Mouse (Mus musculus): ENCODE data around the gene Trp53rka. TPM values are rescaled to one million over a fixed set of nuclear protein-coding genes. Genes with fewer than 3 reads are reported as not detected.

Trp53rka gene
- total and polyA plus RNA-seq, 2 experiments from 2014 or later = 14.4 to 22.4 TPM

DNA sequence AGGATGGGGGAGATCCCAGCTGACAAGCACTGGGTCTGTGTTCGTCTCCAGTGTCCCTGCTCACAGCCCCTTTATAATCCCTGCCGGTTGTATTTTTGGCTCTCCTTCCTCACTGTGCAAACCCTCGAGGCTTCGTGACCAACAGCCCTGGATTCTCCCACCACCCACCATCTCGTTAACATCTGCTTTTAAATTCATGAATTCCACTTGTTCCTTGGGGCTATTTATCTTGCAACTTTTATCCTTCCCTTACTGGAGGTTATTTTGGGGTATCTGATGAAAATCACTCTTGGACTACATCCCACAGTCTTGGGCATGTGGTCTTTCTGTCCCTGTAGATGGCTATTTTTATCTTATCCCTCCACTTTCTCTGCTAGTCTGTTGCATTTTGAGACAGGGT lies 17.3 kb upstream of the Trp53rka start:
- Histone ChIP-seq H3K9me3 (replicated peaks; ENCODE audit: control insufficient read depth, low read length) (no peaks in the 10 kb centered on the region), H3K4me3 (ENCODE audit: low read depth, low read length) (no peak overlapping the region), H3K4me2 (ENCODE audit: low read depth, low read length) (no peak overlapping the region), H3K27ac (ENCODE audit: low read depth) (no peak overlapping the region), H3K4me1 (ENCODE audit: control insufficient read depth, insufficient read depth) (0 out of 2 replicates have a peak, but pooled peaks cover 10% of the 10 kb centered on the region), H3K27me3 (ENCODE audit: control insufficient read depth, insufficient read depth, low read length) (no peaks in the 10 kb centered on the region), H3K9ac (replicated peaks; ENCODE audit: low read depth, low read length) (no peak overlapping the region), H3K36me3 (replicated peaks; ENCODE audit: control insufficient read depth, insufficient read depth, low read length) (no peaks in the 10 kb centered on the region)
- DNase-seq (ENCODE audit: low spot score) = no peak
- TF ChIP-seq EP300 (IDR thresholded peaks at IDR 0.05; ENCODE audit: low read depth) (no peak), CTCF (IDR thresholded peaks at IDR 0.05; ENCODE audit: low read depth) (no peak)
- ATAC-seq (ENCODE audit: insufficient read depth, low read depth) = no peak
- 25% methylated on average over 5 of the region's 5 CpGs for WGBS

DNA sequence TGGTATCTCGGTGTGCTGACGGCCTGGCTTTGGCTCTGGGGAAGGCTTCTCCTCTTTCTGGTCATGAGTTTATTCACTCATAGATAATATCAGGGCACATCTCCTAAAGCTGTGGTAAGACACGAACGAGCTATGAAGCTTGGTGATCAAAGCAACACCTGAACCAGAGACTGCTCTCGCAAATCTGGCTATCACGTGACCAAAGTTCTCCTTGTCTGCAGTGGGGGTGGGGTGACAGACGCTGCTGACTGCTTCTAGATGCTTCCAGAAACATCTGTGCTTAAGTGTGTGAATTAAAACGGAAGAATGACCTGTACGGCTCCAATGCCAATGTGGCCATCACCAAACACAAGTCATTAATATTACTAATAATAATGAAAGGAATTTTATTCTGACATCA lies 16.6 kb upstream of the Trp53rka start:
- no peak overlapping the region for H3K27ac ChIP-seq (ENCODE audit: low read depth)
- ATAC-seq (ENCODE audit: insufficient read depth, low read depth) = no peak

DNA sequence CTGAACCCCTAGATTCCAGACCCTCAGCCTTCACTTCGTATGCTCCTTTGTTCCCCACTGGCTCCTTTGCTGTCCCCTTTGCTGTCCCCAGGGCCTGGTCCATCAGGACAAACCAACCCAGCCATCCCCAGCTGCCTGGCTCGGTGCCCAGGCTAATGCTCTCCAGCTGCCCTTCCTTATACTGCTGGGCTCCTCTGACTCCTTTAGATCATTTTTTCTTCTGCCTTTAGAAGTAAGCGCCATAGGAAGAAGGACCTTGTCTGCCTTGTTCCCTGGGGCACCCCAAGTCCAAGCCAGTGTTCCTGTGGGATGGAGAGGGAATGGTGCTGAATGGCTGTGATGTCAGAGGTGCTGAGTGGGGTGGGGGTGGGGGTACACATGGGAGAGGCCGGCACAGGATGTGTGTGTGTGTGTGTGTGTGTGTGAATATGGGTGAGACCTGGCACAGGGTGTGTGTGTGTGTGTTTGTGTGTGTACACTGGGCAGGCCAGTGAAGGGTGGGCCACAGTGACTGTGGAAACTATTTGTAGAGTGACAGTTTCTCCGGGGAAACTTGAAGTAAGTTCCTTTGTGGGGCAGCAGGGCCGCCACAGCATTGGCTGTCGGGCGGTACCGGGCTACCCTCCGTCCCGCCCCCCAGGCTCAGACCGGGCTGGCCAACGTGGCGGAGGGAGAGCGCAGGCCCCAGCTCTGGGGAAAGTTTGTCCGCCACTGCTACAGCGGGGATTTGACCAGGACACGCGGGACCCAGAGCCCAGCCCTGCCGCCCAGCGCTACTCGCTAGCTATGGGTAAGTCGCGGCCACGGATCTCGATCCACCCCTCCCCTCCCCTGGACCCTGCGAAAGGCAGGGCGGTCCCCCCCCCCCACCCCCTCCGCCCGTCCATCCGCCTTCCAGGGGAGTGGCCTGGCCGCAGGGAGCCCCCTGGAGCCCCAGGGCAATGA lies 10.4 kb upstream of the Trp53rka start, which contains the start of gene Slc2a10:
Gene Slc2a10 (plus strand): TSS at position 529 of the 945 bp plus-strand sequence.
- H3K4me3 ChIP-seq (ENCODE audit: low read depth, low read length) = peak within 1 kb of the TSS; percentile 53
- WGBS = 5% methylated on average over 25 of the region's 32 CpGs
- H3K27ac ChIP-seq (ENCODE audit: low read depth) = 0 out of 2 replicates have a peak within 1 kb of the TSS, but pooled peaks have one; percentile 50
- H3K4me2 ChIP-seq (ENCODE audit: low read depth, low read length) = peak within 1 kb of the TSS; percentile 83
- peak within 1 kb of the TSS; percentile 63 for H3K9ac ChIP-seq (replicated peaks; ENCODE audit: low read depth, low read length)
- peaks cover 7% of the 10 kb centered on the region; the same call in 1 of the 2 replicates for H3K4me1 ChIP-seq (ENCODE audit: control insufficient read depth, insufficient read depth)
- DNase-seq (ENCODE audit: low spot score) (peak; percentile 26), ATAC-seq (ENCODE audit: insufficient read depth, low read depth) (peak; percentile 81)
- TF ChIP-seq EP300 (IDR thresholded peaks at IDR 0.05; ENCODE audit: low read depth) (no peak), CTCF (IDR thresholded peaks at IDR 0.05; ENCODE audit: low read depth) (no peak)
- no peaks in the 10 kb centered on the region for H3K9me3 ChIP-seq (replicated peaks; ENCODE audit: control insufficient read depth, low read length)
- peaks cover 11% of the 10 kb centered on the region; the same call in 1 of the 2 replicates for H3K27me3 ChIP-seq (ENCODE audit: control insufficient read depth, insufficient read depth, low read length)
- H3K36me3 ChIP-seq (replicated peaks; ENCODE audit: control insufficient read depth, insufficient read depth, low read length) = no peaks in the 10 kb centered on the region

More for the DNA sequence above, 16.6 kb upstream of the Trp53rka start:
- H3K4me2 ChIP-seq (ENCODE audit: low read depth, low read length) = no peak overlapping the region
- TF ChIP-seq CTCF (IDR thresholded peaks at IDR 0.05; ENCODE audit: low read depth) (no peak), EP300 (IDR thresholded peaks at IDR 0.05; ENCODE audit: low read depth) (no peak)
- H3K4me1 ChIP-seq (ENCODE audit: control insufficient read depth, insufficient read depth) = 0 out of 2 replicates have a peak, but pooled peaks cover 10% of the 10 kb centered on the region
- H3K9me3 ChIP-seq (replicated peaks; ENCODE audit: control insufficient read depth, low read length) = no peaks in the 10 kb centered on the region
- 46% methylated on average over 9 of the region's 9 CpGs for WGBS
- H3K36me3 ChIP-seq (replicated peaks; ENCODE audit: control insufficient read depth, insufficient read depth, low read length) = no peaks in the 10 kb centered on the region
- no peak overlapping the region for H3K9ac ChIP-seq (replicated peaks; ENCODE audit: low read depth, low read length)
- peaks cover 7% of the 10 kb centered on the region; the same call in 1 of the 2 replicates for H3K27me3 ChIP-seq (ENCODE audit: control insufficient read depth, insufficient read depth, low read length)
- no peak for DNase-seq (ENCODE audit: low spot score)
- H3K4me3 ChIP-seq (ENCODE audit: low read depth, low read length) = no peak overlapping the region

DNA sequence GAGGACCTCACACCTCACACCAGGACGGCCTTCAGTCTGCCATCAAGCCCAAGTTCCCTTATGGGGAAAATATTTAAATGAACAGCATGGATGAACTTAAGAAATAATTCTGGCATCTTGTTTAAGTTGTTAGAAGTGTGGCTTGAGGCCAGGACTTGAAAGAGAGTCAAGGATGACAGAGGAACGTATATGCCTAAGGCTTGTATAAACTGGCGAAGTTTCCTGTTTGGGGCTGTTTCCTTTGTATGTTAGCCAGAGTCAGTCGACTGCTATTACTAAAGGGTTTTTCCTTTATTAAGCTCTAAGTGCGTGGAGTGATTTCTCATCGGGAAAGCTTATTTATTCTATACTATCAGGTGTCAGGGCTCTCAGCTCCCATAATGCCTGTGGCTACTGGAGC lies 5.7 kb upstream of the Trp53rka start:
- 51% methylated on average over 6 of the region's 6 CpGs for WGBS
- TF ChIP-seq CTCF (IDR thresholded peaks at IDR 0.05; ENCODE audit: low read depth) (no peak), EP300 (IDR thresholded peaks at IDR 0.05; ENCODE audit: low read depth) (no peak)
- Histone ChIP-seq H3K4me2 (ENCODE audit: low read depth, low read length) (no peak overlapping the region), H3K27me3 (ENCODE audit: control insufficient read depth, insufficient read depth, low read length) (peaks cover 3% of the 10 kb centered on the region; the same call in 1 of the 2 replicates), H3K9me3 (replicated peaks; ENCODE audit: control insufficient read depth, low read length) (no peaks in the 10 kb centered on the region), H3K36me3 (replicated peaks; ENCODE audit: control insufficient read depth, insufficient read depth, low read length) (no peaks in the 10 kb centered on the region), H3K27ac (ENCODE audit: low read depth) (no peak overlapping the region), H3K9ac (replicated peaks; ENCODE audit: low read depth, low read length) (no peak overlapping the region), H3K4me3 (ENCODE audit: low read depth, low read length) (no peak overlapping the region), H3K4me1 (ENCODE audit: control insufficient read depth, insufficient read depth) (peaks cover 7% of the 10 kb centered on the region; the same call in 1 of the 2 replicates)
- no peak for ATAC-seq (ENCODE audit: insufficient read depth, low read depth)
- no peak for DNase-seq (ENCODE audit: low spot score)

DNA sequence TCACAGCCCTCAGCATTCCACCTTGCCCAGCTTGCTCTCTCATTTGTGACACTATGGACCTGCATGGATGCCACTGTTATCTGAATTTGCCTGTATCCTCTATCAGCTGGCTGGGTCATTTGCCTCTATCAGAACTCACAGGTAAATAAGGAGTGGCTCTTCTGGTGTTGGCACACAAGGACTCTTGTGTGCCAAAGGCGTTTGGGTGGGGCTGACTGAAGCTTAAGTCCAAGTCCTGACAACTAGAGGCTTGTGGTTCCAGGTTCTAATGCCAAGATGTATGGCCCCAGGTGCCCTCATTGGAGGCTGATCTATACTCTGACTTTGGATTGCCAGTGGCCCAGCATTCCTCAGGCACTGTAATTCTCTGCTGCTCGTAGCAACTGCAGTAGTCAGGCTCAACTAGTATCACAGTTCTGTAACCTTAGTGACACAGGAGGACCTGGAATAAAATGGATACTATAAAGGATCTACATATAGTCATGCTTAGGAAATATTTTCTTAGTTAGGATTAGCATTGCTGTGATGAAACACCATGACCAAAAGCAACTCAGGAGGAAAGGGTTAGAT lies 4.7 kb upstream of the Trp53rka start:
- no peak for DNase-seq (ENCODE audit: low spot score)
- no peak for TF ChIP-seq EP300 (IDR thresholded peaks at IDR 0.05; ENCODE audit: low read depth)
- no peak for TF ChIP-seq CTCF (IDR thresholded peaks at IDR 0.05; ENCODE audit: low read depth)
- Histone ChIP-seq H3K36me3 (replicated peaks; ENCODE audit: control insufficient read depth, insufficient read depth, low read length) (no peaks in the 10 kb centered on the region), H3K4me2 (ENCODE audit: low read depth, low read length) (no peak overlapping the region), H3K4me1 (ENCODE audit: control insufficient read depth, insufficient read depth) (0 out of 2 replicates have a peak, but pooled peaks cover under 1% of the 10 kb centered on the region), H3K27ac (ENCODE audit: low read depth) (no peak overlapping the region), H3K9me3 (replicated peaks; ENCODE audit: control insufficient read depth, low read length) (no peaks in the 10 kb centered on the region), H3K4me3 (ENCODE audit: low read depth, low read length) (no peak overlapping the region), H3K9ac (replicated peaks; ENCODE audit: low read depth, low read length) (no peak overlapping the region), H3K27me3 (ENCODE audit: control insufficient read depth, insufficient read depth, low read length) (peaks cover 3% of the 10 kb centered on the region; the same call in 1 of the 2 replicates)
- ATAC-seq (ENCODE audit: insufficient read depth, low read depth) = no peak
- WGBS = 61% methylated on average over 2 of the region's 2 CpGs

Data from heart, postnatal 0 days (tissue).